Mouse (Mus musculus) gastrocnemius, adult 18-20 months (tissue): ENCODE results near the gene Stx7. TPM values are rescaled to one million over a fixed set of nuclear protein-coding genes. Genes with fewer than 3 reads are reported as not detected.

ENCODE experiments used
- total RNA-seq, 2 experiments: library from RNA; stranded (reverse); gene quantifications; 2 replicates each; pipeline ENCODE4 v1.2.3; 2021

Stx7 gene
- total RNA-seq, 2 experiments from 2014 or later = 21.6 to 25.9 TPM

Other genes starting within 250 kb of the Stx7 start
- gene Taar1, start 228.9 kb upstream of the Stx7 start, total RNA-seq = not detected
- gene Taar2, start 210.7 kb upstream of the Stx7 start, total RNA-seq = not detected
- not detected for gene Taar3, start 199.7 kb upstream of the Stx7 start, total RNA-seq
- not detected for gene Taar4, start 188.8 kb upstream of the Stx7 start, total RNA-seq
- not detected for gene Taar5, start 178.6 kb upstream of the Stx7 start, total RNA-seq
- not detected for gene Taar6, start 163.7 kb upstream of the Stx7 start, total RNA-seq
- gene Taar7a, start 155.8 kb upstream of the Stx7 start, total RNA-seq = not detected
- gene Taar7b, start 149.4 kb upstream of the Stx7 start, total RNA-seq = not detected
- gene Taar7d, start 122.1 kb upstream of the Stx7 start, total RNA-seq = not detected
- not detected for gene Taar7e, start 111.7 kb upstream of the Stx7 start, total RNA-seq
- gene Taar7f, start 99.8 kb upstream of the Stx7 start, total RNA-seq = not detected
- not detected for gene Taar8a, start 72.8 kb upstream of the Stx7 start, total RNA-seq
- not detected for gene Taar8b, start 57.0 kb upstream of the Stx7 start, total RNA-seq
- gene Taar8c, start 47.4 kb upstream of the Stx7 start, total RNA-seq = not detected
- not detected for gene Taar9, start 39.8 kb upstream of the Stx7 start, total RNA-seq
- under 1 TPM; 0.55 to 0.59 TPM for gene Moxd1, start 74.2 kb downstream of the Stx7 start, total RNA-seq